Mouse (Mus musculus) left cerebral cortex, postnatal 25 days (tissue): ENCODE results near the gene Babam2. TPM values are rescaled to one million over a fixed set of nuclear protein-coding genes. Genes with fewer than 3 reads are reported as not detected.
"Not testable (repeated sequence)": the region's sequence is repeated elsewhere in the genome, so short reads cannot be mapped to it uniquely, and the experiment has no call there.

Experiments
- DNase-seq, 2 experiments: peaks; one replicate each; pipeline ENCODE4 v3.0.0; 2022; ENCODE audit warnings: low spot score in 2 of 2, mixed read lengths in 1 of 2
- intact Hi-C: fragments of 180-260 bp; cut with DNase I; formaldehyde crosslinking; loops from one replicate; pipeline ENCODE4 v1.15.1; 2025
- total RNA-seq, 2 experiments: library from RNA; stranded (reverse); gene quantifications; 2 replicates each; pipeline ENCODE4 v1.2.3; 2021

Gene Babam2
- total RNA-seq, 2 experiments from 2014 or later, result 40.0 to 41.8 TPM

DNA sequence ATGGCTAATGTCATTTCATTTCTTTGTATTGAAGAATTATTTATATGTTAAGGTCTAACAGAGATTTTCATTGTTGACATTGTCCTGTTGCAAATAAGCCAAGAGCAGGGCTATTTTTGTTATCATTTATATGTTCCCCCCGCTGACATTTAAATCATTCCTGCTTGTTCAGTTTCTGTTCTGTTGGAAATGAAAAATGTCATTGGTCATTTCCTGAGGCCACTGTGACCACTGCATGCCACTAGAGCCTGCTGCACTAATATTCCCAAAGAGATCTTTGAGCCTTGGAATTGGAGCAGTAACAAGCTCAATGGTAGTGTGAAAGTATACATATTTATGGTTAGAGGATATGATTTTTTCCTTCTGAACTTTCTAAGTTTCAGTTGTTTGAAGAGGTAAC is 118.6 kb downstream of the Babam2 start:
- intact Hi-C loops, result no loop called here

DNA sequence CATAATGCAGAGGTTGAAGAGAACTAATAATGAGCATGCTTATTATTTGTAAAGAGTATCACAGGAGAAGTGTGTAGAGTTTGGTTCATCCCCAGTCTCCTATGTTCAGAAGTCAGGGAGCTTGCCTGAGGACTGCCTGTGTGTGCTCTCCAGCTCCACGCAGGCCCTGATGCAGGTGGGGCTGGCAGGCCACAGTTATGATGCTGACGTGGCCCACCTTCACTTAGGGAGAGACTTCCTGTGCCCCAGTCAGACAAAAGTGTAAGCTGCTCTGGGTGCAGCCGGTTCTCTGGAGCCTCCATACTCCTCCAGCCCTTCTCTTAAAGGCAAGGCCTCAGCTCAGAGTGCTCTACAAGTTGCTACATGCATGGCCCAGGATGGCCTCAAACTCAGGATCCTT is 123.3 kb downstream of the Babam2 start:
- no peak for DNase-seq
- intact Hi-C loops, result no loop called here

More for the DNA sequence above, 118.6 kb downstream of the Babam2 start:
- DNase-seq, result no peak

DNA sequence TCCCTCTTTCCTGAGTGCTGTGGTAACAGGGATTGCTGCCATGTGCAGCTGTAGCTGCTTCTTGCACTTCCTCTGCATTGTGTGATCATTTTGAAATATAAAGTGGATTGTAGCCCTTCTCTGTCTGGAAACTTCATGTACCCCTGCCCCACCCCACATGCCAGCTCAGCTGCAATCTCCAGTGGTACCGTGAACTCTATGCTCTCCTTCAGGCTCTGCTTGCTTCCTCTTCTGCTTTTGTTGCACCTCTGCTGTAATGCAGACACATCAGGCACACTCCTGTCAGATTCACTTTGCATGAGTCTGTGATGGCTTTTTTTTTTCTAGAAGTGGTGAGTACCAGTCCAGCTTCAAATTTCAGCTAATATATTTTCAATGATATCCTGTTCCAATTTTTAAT is 123.7 kb downstream of the Babam2 start:
- DNase-seq, result no peak
- intact Hi-C loops, result no loop called here

DNA sequence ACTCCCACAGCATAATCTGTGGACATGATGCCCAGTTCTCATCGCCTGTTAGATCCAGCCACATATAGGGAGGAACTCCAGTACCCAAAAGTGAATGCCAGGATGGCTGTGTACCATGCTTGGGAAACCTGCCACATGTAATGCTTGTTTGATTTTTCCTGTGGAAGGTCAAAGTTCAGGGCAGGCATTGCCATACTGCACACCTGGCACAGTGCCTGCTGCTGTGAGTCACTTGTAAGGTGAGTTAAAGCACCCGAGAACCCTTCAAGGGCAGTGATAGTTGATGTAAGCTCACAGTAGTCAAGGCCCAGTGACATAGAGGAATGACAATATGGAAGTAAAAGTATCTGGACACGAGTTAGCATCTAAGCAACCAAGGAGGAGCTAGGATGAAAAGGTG is 126.2 kb downstream of the Babam2 start:
- no peak for DNase-seq
- intact Hi-C loops, result no loop called here

DNA sequence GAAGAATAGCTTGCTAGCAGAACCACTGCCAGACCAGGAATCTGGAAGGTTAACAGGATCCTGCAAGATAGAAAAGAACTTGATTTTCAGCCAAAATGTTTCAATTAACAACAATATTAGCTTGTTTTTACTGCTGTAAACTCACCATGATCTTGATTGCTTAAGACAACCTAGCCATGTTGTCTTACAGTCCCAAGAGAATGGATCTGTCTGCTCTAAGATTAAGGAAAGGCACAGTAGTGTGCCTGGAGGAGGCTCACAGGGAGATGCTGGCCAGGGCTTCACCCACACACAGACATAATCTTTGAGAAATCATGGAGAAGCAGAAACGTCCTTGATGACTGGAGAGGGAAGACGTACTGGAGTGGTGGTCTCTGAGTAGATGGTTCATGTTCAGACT is 126.6 kb downstream of the Babam2 start:
- DNase-seq, result no peak
- intact Hi-C loops, result no loop called here

DNA sequence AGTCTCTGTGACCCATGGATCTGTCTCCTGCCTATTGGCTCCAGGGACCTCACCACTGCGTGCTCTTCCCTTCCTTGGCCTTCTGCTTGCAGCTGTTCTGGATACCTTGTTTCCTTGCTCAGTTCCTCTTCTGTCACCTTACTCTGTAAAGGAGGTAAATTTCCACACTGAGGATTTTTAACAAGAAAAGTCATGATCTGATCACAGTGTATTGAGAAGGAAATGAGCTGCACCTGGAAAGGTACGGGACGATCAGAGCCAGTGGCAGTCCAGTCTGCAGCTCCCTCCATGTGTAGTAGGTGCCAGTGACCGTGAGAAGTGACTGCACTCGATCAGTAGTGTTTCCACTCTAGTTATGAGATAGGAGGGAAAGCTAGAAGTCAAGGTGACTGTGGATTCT is 129.8 kb downstream of the Babam2 start:
- no peak for DNase-seq
- intact Hi-C loops, result no loop called here

DNA sequence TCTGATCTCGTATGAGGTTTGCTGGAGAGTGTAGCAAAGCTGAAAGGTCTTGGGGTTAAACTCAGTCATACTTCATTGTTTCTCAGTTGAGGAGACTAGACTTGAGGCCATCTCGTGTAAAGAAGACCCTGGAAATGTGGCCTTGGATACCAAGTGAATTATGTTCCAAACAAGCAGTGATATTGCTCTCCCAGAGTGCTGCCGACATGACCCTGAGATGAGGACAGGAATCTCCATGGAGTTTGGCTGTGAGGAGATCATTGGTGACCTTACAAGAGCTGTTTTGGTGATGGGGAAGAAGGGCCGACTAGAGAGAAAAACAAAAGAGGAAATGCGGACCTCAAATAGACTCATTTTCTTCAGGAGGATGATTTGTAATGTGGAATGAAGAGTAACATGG is 130.4 kb downstream of the Babam2 start:
- intact Hi-C loops, result no loop called here
- no peak for DNase-seq

DNA sequence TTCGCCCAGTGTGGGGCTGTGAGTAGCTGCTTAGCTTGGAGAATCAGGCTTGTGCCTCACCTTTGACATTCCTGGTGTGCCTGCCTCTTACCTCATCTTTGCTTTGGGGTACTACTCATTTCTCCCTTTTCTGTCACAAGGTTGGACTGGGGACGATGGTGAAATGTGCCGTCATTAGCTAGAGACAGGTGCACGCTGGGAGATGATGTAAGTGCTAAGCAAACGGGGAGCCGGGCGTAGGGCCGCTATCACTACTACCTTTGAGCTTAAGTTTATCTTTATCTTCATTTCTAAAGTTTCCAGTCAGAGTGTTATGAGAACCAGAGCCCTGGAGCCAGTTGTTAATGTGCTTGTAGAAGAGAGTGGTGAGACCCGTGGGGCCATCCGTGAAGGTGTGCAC is 131.3 kb downstream of the Babam2 start:
- no peak for DNase-seq
- intact Hi-C loops, result no loop called here

DNA sequence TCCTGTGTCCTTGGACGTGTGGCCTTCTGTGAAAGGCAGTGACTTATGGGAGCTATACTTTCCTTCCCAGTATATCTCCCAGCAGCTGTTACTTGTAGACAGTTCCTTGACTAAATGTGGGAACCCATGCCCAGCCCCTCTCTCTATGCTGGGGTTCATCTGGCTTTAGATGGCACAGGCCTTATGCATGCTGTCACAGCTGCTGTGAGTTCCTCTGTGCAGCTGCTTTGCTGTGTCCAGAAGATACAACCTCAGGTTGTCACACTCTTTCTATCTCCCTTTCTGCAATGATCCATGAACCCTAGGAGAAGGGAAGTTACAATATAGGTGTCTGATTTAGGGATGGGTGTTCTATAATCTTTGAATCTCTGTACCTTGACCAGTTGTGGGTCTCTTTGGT is 132.1 kb downstream of the Babam2 start:
- intact Hi-C loops, result no loop called here
- DNase-seq, result no peak

DNA sequence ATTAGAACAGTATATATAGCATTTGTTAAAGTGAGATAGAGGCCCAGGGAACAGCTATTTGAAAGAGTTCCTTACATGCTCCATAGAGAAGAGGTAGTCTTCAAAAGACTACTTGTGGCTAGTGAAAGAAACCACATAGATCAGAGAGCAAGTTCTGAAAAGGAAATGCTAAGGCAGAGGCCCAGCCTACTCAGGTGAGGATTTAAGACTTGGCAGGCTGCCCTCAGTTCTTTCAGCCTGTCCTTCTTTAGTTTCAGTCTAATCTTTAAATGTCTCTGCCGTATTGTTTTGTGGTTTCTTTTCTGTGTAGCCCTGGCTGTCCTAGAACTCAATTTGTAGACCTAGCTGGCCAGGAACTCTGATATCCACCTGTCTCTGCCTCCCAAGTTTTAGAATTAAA is 134.1 kb downstream of the Babam2 start:
- no peak for DNase-seq
- intact Hi-C loops, result no loop called here

DNA sequence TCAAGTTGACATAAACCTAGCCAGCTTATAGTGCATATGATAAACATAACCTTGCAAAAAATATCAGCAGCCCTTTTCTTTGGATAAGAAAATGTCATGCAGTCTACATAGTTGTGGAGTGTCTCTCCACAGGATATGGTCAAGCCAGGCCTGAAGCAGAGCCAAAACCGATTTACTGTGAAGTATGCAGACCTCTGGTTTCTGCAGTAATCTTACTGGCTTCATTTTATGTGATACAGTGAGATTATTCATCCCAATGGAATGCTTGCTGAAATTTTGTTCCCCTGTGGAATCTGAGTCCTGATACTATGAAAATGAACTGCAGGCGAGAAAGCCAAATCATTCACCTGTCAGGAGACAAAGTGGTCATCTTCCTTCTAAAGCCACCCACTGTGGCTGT is 138.2 kb downstream of the Babam2 start:
- no peak for DNase-seq
- intact Hi-C loops, result no loop called here

DNA sequence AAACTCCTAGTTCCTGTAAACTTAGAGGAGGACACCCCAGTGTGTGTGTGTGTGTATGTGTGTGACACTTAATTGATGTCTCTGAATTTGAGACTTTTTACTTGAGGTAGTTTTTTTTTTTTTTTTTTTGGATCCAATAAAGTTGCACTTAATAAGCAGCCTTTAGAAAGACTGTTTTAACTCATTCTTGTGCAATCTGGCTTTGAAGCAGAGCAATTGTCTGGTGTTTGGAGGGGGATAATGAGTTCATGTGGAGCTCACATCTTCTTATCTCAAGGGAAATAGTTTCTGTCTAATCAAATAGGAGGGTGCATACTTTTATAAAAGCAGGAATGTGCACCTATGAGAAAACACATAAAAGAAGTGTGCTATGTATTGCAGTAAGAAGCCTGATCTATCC is 142.5 kb downstream of the Babam2 start:
- DNase-seq, result no peak
- intact Hi-C loops, result no loop called here

DNA sequence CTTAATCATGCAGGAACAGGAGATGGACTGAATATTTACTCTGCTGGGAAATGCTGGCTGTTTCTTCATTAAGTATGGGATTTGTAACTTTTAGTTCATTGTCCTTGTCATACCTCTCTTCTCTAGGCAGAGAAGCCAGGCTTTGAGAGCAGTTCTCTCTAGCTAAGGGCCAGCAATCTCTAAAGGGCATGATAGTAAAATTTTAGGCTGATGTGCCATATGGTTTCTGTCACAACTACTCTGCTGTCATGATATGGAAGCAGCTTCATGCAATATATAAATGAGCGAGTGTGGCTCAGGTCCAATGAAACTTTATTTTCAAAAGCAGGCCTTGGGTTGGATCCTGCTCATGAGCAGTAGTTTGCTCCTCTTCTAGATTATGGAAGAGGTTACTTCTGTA is 142.9 kb downstream of the Babam2 start:
- intact Hi-C loops, result no loop called here
- no peak for DNase-seq

DNA sequence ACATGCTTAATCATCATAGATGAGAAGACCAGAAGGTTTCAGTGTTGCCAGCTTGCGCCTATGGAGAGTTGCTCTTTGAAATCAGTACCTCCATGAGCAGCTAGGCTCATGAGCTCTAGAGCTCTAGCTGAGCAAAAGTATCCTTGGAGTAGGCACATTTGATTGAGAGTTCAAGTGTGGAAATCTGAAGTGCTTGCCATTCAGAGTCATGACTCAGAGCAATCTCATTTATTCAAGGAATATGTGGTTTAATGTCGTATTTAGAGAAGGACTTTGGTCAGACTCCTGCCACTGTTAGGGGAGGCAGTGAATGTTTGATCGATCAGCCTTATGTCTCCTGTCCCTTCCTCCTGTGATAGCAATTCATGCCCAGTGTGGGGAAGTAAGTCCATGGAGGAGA is 147.4 kb downstream of the Babam2 start:
- DNase-seq, result no peak
- intact Hi-C loops, result no loop called here

DNA sequence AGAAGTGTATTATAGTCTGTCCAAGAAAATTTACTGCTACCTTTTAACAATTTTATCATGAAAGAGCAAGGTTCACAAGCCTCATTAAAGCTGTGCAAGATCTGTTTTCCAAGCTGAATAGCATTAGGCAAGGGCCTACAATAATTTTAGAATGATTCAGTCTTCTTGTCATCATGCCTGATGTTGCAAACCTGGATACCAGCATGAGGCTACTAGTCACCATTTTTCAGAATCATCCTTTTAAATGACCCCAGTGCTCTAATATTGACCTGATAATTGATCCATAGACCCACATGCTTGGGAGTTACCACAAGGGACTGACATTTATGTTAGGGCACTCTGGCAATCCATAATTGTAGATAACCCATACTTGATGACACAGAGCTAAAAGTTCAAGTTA is 149.5 kb downstream of the Babam2 start:
- intact Hi-C loops, result no loop called here
- no peak for DNase-seq

DNA sequence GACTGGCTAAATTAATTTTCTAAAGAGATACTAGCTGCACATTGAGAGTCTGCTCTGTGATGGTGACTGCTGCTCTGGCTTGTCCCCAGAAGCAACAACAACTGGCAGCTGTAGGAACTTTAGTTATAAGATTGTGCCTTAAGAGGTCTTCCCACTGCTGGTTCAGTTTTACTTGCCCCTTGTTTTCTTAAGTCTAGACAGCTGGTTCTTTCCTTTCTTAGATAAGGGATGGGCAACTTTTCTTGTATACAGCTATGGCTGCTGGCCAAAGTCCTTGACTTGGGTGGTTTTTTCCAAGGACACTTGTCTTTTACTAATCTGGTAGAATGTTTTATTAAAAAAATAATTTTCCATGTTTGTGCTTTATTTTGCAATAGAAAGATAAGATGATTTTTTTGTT is 151.5 kb downstream of the Babam2 start:
- DNase-seq, result no peak

DNA sequence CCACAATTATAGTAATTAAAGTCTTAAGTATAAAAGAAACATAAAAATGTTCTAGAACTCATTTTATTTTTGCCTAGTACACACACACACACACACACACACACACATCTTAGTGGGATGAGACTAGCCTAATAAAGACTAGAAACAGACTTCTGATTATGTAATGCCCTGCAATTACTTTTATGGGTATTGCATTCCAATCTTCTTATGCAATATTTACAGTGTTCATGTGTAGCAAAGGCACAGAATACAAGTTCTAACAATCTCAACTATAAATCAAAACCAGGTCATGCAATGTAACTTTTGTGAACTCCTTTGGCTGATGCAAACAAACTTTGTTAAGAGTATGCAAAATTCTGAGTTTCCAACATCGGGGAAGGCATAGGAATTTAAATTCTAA is 155.3 kb downstream of the Babam2 start:
- intact Hi-C loops, result no loop called here
- no peak for DNase-seq

More for the DNA sequence above, 151.5 kb downstream of the Babam2 start:
- intact Hi-C loops, result no loop called here

DNA sequence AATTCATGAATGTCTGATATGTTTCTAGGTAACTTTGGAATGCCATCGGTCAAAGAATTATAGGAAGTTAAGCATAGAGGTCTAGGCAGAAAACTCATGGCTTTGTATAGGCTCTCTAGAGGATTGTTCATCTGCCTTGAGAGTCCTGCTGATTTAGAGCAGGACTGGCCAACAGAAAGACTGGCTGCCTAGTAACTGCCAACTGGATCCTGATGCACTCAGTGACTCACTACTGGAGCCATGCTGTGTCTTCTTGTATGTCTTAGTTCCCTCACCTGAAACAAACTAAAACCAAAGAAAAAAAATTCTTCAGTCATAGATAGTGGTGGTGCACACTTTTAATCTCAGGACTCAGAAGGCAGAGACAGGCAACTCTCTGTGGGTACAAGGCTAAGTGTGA is 156.3 kb downstream of the Babam2 start:
- intact Hi-C loops, result no loop called here
- no peak for DNase-seq

DNA sequence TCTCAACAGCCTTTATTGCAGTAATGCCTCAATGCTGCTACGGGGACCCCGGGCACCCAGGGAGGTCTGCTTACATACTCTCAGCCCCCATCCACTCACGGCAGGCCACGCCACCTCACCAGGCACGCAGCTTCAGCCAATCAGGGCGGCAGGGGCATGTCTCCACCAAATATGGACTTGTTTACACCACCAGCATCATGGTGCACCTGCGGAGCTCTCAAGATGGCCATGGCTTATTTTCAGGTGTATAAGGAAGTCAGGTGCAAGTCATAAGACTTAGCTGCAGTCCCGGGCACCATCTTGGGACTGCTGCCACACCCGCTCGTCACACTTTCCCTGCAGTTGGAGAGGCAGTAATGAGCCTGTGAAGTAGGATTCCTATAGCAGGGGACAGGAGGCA is 161.4 kb downstream of the Babam2 start:
- DNase-seq, intact Hi-C loops: not testable (repeated sequence)

DNA sequence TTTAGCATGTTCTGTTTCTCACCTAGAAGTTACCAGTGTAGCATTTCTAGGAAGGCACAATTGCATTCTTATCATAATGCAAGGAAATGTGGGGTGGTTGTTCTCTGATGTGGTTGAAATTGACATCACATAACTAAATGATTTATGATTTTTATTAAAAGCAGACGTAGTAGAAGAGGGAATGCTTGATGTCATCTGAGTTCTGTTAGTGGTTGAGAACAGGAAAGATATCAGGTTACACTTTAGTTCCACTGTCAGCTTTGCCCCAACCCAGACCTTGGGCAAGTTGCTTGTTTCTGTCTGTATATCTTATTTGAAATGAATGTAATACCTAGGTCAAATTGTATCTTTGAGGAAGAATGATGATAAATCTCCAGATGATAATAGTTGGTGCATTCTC is 162.9 kb downstream of the Babam2 start:
- intact Hi-C loops, result no loop called here
- no peak for DNase-seq

DNA sequence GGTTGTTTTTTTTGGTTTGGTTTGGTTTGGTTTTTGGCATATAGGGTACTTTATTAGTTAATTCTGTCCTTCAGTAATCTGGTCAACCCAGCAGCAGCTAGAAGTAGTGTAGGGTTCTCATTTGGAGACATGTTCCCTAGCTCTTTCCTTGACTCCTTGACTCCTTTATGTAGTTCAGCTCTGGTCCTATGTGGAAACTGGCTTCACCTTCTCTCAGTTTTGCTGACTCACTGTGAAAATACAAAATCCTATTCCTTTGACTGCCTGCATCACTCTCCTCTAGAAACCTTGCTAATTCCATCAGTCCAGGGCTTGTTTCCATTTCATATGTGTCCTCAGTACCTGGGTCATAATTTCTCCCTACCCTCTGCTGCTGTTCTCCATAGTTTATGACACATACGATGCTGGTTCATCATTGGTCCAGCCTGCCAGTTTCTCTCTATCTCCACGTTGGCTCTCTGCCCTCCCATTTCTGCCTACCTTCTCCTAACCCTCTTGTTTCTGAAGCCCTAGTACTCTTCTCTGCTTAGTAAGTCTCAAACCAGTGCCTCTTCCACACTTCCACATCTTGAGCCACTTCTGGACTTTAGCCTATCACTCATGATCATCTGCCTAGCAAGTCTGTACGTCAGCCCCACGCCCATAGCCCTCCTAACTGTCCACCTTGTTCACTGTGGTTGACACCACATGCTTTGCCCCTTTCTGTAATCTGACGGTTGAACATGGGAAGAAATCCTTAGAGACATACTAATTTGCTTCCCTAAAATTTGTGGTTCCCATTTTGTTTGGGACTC is 163.5 kb downstream of the Babam2 start:
- intact Hi-C loops, result no loop called here
- DNase-seq, result no peak
